ENCODE assay signal across 12 mouse cellular contexts in genomic region chr12:12527766-12528477, GRCm38 (mm10).
A peak's percentile ranks its signal among the peaks of the same experiment; 100 is the strongest.
DNase-seq lines count a peak whose midpoint lies in the region; ATAC-seq lines count a peak whose summit lies in the region.
"Had no signal": no experiment of that assay in that cellular context is flagged by ENCODE, and none has a peak within 500 bp of the region (broad histone marks: within the 10 kb centered on the region; RNA-seq: fewer than 3 reads in every experiment).

No protein-coding gene starts in this region.

- DNase-seq in cerebellum, postnatal 10 days, result peak; percentile 27 to 39
- no peak for DNase-seq in cerebellum, adult 18-20 months
- DNase-seq in embryo, embryonic 11 days, result peak; percentile 48
- peak; percentile 23 for DNase-seq in mesoderm, embryonic 11.5 days (ENCODE audit: low read depth, low spot score)
- DNase-seq in ovary, postnatal 14 days (ENCODE audit: low spot score), result no peak
- DNase-seq in adrenal gland, postnatal 25 days, result no peak
- no peak for DNase-seq in cerebellum, postnatal 36 days
- DNase-seq: liver, embryonic 13.5 days had no signal

- H3K36me3 ChIP-seq in heart, embryonic 12.5 days, result no peaks in the 10 kb centered on the region
- H3K36me3 ChIP-seq: embryonic facial prominence, embryonic 12.5 days; intestine, embryonic 15.5 days; liver, embryonic 13.5 days had no signal

- 24% methylated on average over 7 of the region's 7 CpGs for WGBS in heart, embryonic 12.5 days

- H3K4me3 ChIP-seq in heart, embryonic 12.5 days, result no peak overlapping the region
- H3K4me3 ChIP-seq: embryonic facial prominence, embryonic 12.5 days; intestine, embryonic 15.5 days; liver, embryonic 13.5 days had no signal

- no peaks in the 10 kb centered on the region for H3K9me3 ChIP-seq in heart, embryonic 12.5 days (replicated peaks)
- H3K9me3 ChIP-seq: embryonic facial prominence, embryonic 12.5 days; intestine, embryonic 15.5 days; liver, embryonic 13.5 days had no signal

- H3K4me2 ChIP-seq in heart, embryonic 12.5 days, result no peak overlapping the region
- H3K4me2 ChIP-seq: embryonic facial prominence, embryonic 12.5 days; intestine, embryonic 15.5 days; liver, embryonic 13.5 days had no signal

- no peaks in the 10 kb centered on the region for H3K27me3 ChIP-seq in heart, embryonic 12.5 days (replicated peaks)
- H3K27me3 ChIP-seq: embryonic facial prominence, embryonic 12.5 days; intestine, embryonic 15.5 days; liver, embryonic 13.5 days had no signal

- no peak overlapping the region for H3K9ac ChIP-seq in heart, embryonic 12.5 days
- H3K9ac ChIP-seq: embryonic facial prominence, embryonic 12.5 days; intestine, embryonic 15.5 days; liver, embryonic 13.5 days had no signal

- H3K27ac ChIP-seq in heart, embryonic 12.5 days (ENCODE audit: poor library complexity, severe bottlenecking), result peak overlapping the region; percentile 85
- H3K27ac ChIP-seq: embryonic facial prominence, embryonic 12.5 days; intestine, embryonic 15.5 days; liver, embryonic 13.5 days; macrophage had no signal

- no peak for ATAC-seq in heart, embryonic 12.5 days (ENCODE audit: insufficient number of reproducible peaks, low FRiP score)

- peaks cover 43% of the 10 kb centered on the region for H3K4me1 ChIP-seq in heart, embryonic 12.5 days (replicated peaks)
- H3K4me1 ChIP-seq: embryonic facial prominence, embryonic 12.5 days; intestine, embryonic 15.5 days had no signal

Comparison
In these comparisons a context has a peak if more than half of its experiments do, and no peak if none do; other contexts are left out.
1. DNase-seq: peak in cerebellum, postnatal 10 days (2 of 2), embryo, embryonic 11 days (single experiment) and mesoderm, embryonic 11.5 days (single experiment); none in cerebellum, adult 18-20 months (0 of 2), ovary, postnatal 14 days (single experiment), adrenal gland, postnatal 25 days (single experiment) and cerebellum, postnatal 36 days (0 of 2).